Mouse (Mus musculus) stomach, postnatal 0 days (tissue): ENCODE data around the gene Slc25a36.

ENCODE experiments used
- CTCF ChIP-seq: IDR thresholded peaks from 2 replicates; pipeline ENCODE4 v1.5.1; 2016; ENCODE audit warnings: antibody characterized with exemption, low read depth, mild to moderate bottlenecking, moderate library complexity
- EP300 ChIP-seq: optimal IDR thresholded peaks from 2 replicates; pipeline ENCODE3; 2016; ENCODE audit warnings: antibody characterized with exemption

GRCm38 (mm10) chr9:97121432-97121831 is 10.5 kb upstream of the Slc25a36 start:
- no peak for TF ChIP-seq EP300
- no peak for TF ChIP-seq CTCF
